Mouse (Mus musculus) B cell, adult 67 days (primary cell): ENCODE results near the gene Prpf31. TPM values are rescaled to one million over a fixed set of nuclear protein-coding genes. Genes with fewer than 3 reads are reported as not detected.

Experiments
- total RNA-seq, 2 experiments: library from RNA; stranded (reverse); gene quantifications; 4 replicates each; pipeline ENCODE4 v1.2.4; 2023

Gene Prpf31
- 10 to 100 TPM; 62.1 to 76.9 TPM for total RNA-seq

DNA sequence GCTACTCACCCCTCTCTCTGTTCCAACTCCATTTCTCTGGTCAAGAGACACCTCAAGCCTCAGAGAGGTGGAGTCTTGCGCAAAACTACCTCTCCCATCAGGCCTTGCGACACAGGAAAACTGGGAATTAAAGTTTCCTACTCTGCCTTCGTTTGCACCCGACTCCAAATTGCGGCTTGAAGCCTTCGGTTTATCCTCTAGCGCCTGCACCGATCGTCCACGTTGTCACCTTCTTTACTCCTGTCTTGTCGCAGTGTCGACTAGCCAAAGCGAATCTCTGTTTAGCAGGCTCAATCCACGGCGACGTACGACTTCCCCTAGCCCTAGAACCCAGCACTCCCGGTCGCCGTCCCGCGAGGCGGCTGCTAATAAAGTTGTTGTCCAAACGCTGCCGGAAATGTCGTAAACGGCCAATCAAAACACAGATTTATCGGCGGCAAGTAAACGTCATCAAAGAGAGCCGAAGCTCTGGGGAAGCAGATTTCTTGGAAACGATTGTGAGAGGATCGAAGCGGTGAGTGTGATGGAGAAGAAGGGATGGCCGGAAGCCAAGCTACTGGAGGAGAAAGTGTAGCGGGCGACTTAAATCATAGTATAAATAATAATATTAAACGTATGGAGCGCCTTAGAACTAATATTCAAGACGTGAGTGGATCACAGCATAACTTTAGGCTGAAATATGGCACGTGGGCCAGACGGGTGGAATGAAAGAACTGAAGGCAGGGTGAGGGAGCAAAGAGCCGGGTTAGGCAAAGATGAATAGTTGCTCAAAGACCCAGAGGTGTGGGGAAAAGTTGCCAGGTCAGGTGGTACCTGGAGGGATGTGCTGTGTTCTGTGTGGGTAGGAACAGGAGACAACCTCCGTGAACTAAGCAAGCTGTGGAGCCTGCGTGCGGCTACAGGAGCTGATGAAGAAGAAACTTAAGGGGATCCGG, at the start of gene Prpf31, which contains the start of gene Tfpt:
Gene Prpf31 (plus strand): TSS at position 443 of the 935 bp plus-strand sequence.
Gene Tfpt (minus strand): TSS at position 387 of the 935 bp plus-strand sequence.

GRCm38 (mm10) chr7:3616057-3616388, 13.8 kb upstream of the Prpf31 start, which contains the start of gene Oscar:
Gene Oscar, minus strand, starts transcription at chr7:3616157.

DNA sequence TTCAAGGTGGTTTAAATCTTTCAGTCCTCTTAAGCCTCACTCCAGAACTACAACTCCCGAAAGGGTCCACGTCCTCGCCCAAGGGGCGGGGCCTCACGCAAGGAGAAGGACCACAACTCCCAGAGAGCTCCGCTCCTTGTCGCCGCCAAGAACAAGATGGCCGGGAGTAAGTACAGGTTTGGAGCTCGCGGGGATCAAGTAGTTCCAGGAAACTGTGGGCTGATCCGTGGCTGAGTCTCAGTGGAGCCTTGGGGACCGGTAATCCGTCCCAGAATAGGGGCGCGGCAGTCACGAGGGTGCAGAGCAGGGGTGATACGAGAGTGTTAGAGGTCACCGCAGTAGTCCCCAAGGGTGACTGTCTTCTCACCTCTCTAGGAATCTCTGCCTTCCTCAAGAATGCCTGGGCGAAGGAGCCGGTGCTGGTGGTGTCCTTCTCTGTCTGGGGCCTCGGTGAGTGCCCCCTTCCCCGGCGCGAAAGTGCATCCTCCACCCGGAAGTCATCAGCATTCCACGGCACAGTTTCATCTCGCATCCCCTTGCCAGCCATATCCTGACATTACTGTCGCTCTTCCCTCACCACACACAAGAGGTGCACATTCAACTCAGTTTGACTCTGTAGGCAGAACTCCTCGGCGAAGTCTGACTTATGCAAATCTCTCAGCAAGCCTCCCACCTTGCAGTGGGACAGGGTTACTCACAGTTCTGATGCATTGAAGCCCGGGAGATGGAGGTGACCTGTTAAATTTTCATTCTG, 12.4 kb upstream of the Prpf31 start, which contains the start of gene Ndufa3:
Gene Ndufa3 (plus strand): TSS at position 132 of the 754 bp plus-strand sequence.

GRCm38 (mm10) chr7:3644672-3645487, 15.1 kb downstream of the Prpf31 start, which contains the start of gene Cnot3:
Gene Cnot3, plus strand, starts transcription at chr7:3645268.

GRCm38 (mm10) chr7:3665215-3666114, 35.7 kb downstream of the Prpf31 start, which contains the start of gene Leng1:
Gene Leng1, minus strand, starts transcription at chr7:3665840.

GRCm38 (mm10) chr7:3677342-3677741, 47.6 kb downstream of the Prpf31 start, which contains the start of gene Tmc4:
Gene Tmc4, minus strand, starts transcription at chr7:3677553.

Other genes with a start within 250 kb of the Prpf31 start
- gene Cacng8, start 239.3 kb upstream of the Prpf31 start, total RNA-seq = not detected
- not detected for gene Cacng6, start 205.8 kb upstream of the Prpf31 start, total RNA-seq
- gene Tarm1, start 127.4 kb upstream of the Prpf31 start, total RNA-seq = not detected
- gene Oscar, start 13.8 kb upstream of the Prpf31 start, total RNA-seq = not detected
- 100 to 1,000 TPM; 279 to 317 TPM for gene Ndufa3, start 12.6 kb upstream of the Prpf31 start, total RNA-seq
- 10 to 100 TPM; 22.5 to 23.8 TPM for gene Tfpt, start 56 bp upstream of the Prpf31 start, total RNA-seq
- gene Cnot3, start 15.3 kb downstream of the Prpf31 start, total RNA-seq = 100 to 1,000 TPM; 124 to 138 TPM
- 10 to 100 TPM; 10.8 to 11.4 TPM for gene Leng1, start 35.9 kb downstream of the Prpf31 start, total RNA-seq
- 10 to 100 TPM in 1 of 2 experiments, 1 to 10 TPM in 1; 7.6 to 11.1 TPM for gene Tmc4, start 47.6 kb downstream of the Prpf31 start, total RNA-seq
- 10 to 100 TPM; 34.0 to 43.8 TPM for gene Tsen34, start 62.9 kb downstream of the Prpf31 start, total RNA-seq
- 10 to 100 TPM; 67.2 to 71.9 TPM for gene Mboat7, start 63.5 kb downstream of the Prpf31 start, total RNA-seq
- gene Rps9, start 74.0 kb downstream of the Prpf31 start, total RNA-seq = 1,000 to 10,000 TPM; 1,992 to 2,030 TPM
- 10 to 100 TPM; 34.6 to 37.2 TPM for gene Pirb, start 90.4 kb downstream of the Prpf31 start, total RNA-seq
- 1 to 10 TPM; 6.4 to 6.7 TPM for gene Gm15448, start 195.7 kb downstream of the Prpf31 start, total RNA-seq
- gene Pira2, start 215.1 kb downstream of the Prpf31 start, total RNA-seq = 10 to 100 TPM in 1 of 2 experiments, 1 to 10 TPM in 1; 9.2 to 11.3 TPM